Mouse (Mus musculus) intestine, postnatal 0 days (tissue): ENCODE data around the gene Ncln. TPM values are rescaled to one million over a fixed set of nuclear protein-coding genes. Genes with fewer than 3 reads are reported as not detected.

Experiments used
- ATAC-seq: fragments of 200-750 bp; cut with Nextera tagmentation; 2 replicates; pipeline ENCODE4 v1.8.0; 2017; ENCODE audit warnings: mild to moderate bottlenecking, moderate TSS enrichment, moderate library complexity
- H3K27ac ChIP-seq: fragments of 300-500 bp; sonication (generic); 2 replicates; pipeline ENCODE4 v1.5.1; 2014; ENCODE audit warnings: mild to moderate bottlenecking, low read depth, low read length, moderate library complexity
- H3K27me3 ChIP-seq: fragments of 300-500 bp; sonication (generic); replicated peaks from 2 replicates; pipeline ENCODE4 v1.6.1; 2014; ENCODE audit warnings: low read length, mixed read lengths; ENCODE audit not compliant: control insufficient read depth, insufficient read depth
- H3K36me3 ChIP-seq: fragments of 300-500 bp; sonication (generic); 2 replicates; pipeline ENCODE4 v1.6.1; 2014; ENCODE audit warnings: mild to moderate bottlenecking, moderate library complexity; ENCODE audit not compliant: control insufficient read depth, insufficient read depth
- H3K4me1 ChIP-seq: fragments of 300-500 bp; sonication (generic); replicated peaks from 2 replicates; pipeline ENCODE4 v1.6.1; 2014; ENCODE audit warnings: antibody characterized with exemption, low read length, mixed read lengths; ENCODE audit not compliant: control insufficient read depth, insufficient read depth
- H3K4me2 ChIP-seq: fragments of 300-500 bp; sonication (generic); replicated peaks from 2 replicates; pipeline ENCODE4 v1.6.1; 2014; ENCODE audit warnings: low read depth, mild to moderate bottlenecking, moderate library complexity
- H3K4me3 ChIP-seq: fragments of 300-500 bp; sonication (generic); 2 replicates; pipeline ENCODE4 v1.5.1; 2014; ENCODE audit warnings: low read depth, low read length
- H3K9ac ChIP-seq: fragments of 300-500 bp; sonication (generic); 2 replicates; pipeline ENCODE4 v1.6.1; 2014; ENCODE audit warnings: mild to moderate bottlenecking, low read depth, low read length
- H3K9me3 ChIP-seq: fragments of 300-500 bp; sonication (generic); 2 replicates; pipeline ENCODE4 v1.6.1; 2016; ENCODE audit warnings: mixed run types; ENCODE audit not compliant: control insufficient read depth
- CTCF ChIP-seq: sonication (generic); IDR thresholded peaks from 2 replicates; pipeline ENCODE4 v1.5.1; 2016; ENCODE audit warnings: low read depth, mild to moderate bottlenecking, control low read depth, antibody characterized with exemption, moderate library complexity
- WGBS: fragments of 180-500 bp; shearing (Covaris S2); extraction: QIAGEN DNeasy Blood & Tissue Kit; methylation state at CpG from one replicate; pipeline ENCODE4 v1.1.7; 2014; 5-methylcytosine and 5-hydroxymethylcytosine counted together
- polyA plus RNA-seq: library from polyadenylated mRNA; unstranded; fragments of >200 nt; fragmentation: Nextera tagmentation; extraction: Ambion mirVana; gene quantifications from 2 replicates; pipeline ENCODE4 v1.2.1, GENCODE M21; 2015

Ncln gene
- polyA plus RNA-seq, 1 experiment from 2014 or later: 58.6 TPM

DNA sequence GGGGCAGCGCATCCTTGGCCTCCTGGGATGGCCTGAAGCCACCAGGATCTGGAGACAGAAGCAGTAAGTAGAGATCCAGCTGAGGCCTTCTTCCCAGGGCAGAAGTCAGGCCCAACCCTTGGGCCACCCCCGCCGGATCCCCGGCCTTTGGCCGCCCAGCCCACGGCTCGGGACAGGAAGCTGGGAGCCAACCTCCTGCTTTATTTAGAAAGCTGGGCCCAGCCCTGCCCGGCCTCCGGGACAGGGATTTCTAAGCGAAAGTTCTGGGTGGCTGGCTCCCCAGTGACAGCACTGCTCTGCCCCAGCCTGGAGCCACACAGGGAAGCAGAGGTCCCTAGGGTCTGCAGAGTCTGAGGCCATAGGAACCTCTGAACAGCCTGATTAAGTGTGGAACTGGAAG, 45.6 kb upstream of the Ncln start:
- no peak for TF ChIP-seq CTCF

DNA sequence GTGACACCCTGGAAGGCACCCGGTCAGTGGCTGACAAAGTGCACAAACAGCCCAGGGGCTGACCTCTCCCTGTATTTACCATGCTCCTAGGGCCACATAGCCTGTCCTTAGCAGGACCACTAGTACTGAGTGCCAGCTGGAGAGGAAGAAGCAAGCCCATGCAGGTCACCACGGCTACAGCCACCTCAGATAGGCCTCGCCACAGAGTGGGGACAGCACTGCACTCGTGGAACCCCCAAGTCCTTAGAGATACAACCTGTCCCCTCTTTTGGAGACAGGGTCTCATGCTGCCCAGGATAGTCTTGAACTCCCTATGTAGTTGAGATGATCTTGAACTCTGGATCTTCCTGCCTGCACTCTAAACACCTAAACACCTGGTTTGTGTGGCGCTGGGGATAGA, 45.2 kb upstream of the Ncln start:
- H3K27ac ChIP-seq: peak overlapping the region; percentile 84
- H3K4me2 ChIP-seq: peak overlapping the region; percentile 75
- H3K36me3 ChIP-seq: 0 out of 2 replicates have a peak, but pooled peaks cover 6% of the 10 kb centered on the region
- WGBS: 49% methylated on average over 5 of the region's 5 CpGs
- peaks cover 5% of the 10 kb centered on the region for H3K4me1 ChIP-seq
- no peak for ATAC-seq
- no peak for TF ChIP-seq CTCF
- peak overlapping the region; percentile 86; the same call in 1 of the 2 replicates for H3K9ac ChIP-seq
- no peaks in the 10 kb centered on the region for H3K27me3 ChIP-seq
- H3K9me3 ChIP-seq: no peaks in the 10 kb centered on the region
- peak overlapping the region; percentile 80 for H3K4me3 ChIP-seq

More for the DNA sequence above, 45.6 kb upstream of the Ncln start:
- no peak for ATAC-seq
- Histone ChIP-seq H3K27me3 (no peaks in the 10 kb centered on the region), H3K4me2 (peak overlapping the region; percentile 75), H3K36me3 (0 out of 2 replicates have a peak, but pooled peaks cover 3% of the 10 kb centered on the region), H3K9me3 (no peaks in the 10 kb centered on the region), H3K27ac (peak overlapping the region; percentile 84), H3K4me3 (peak overlapping the region; percentile 80), H3K9ac (peak overlapping the region; percentile 86; the same call in 1 of the 2 replicates), H3K4me1 (peaks cover 7% of the 10 kb centered on the region)
- WGBS: 37% methylated on average over 10 of the region's 10 CpGs

DNA sequence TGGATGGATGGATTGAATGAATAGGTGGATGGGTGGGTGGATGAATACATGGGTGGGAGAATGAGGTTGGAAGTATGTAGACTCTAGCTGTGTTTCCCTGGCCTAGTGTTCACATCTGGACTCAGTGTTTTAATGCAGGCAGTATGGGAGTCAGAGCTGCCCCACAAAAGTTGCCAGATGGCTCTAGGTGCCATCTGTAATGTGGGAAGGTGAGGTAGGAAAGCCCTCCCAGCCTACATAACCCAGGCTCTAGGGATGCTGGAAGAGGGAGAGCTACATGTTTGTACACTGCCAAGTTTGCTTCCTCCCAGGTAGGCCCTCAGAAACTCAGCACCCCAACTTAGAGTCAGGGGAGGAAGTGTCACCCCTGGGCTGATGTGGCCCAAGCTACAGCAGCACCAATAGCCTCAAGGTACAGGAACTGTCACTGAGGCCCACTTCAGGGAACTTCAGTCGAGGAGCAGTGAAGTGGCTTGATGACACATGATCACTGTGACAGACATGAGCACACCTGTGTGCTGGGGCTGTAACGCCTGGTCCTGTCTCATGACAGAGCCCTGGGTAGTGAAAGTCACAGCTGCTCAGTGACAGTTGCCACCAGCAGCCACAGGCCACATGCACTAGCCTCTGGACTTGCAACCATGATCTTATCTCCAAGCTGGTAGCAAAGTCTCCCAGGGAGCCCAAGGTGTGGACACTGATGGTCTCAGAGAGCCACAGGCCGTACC, 42.3 kb upstream of the Ncln start:
- WGBS: 55% methylated on average over 3 of the region's 3 CpGs
- H3K27me3 ChIP-seq: no peaks in the 10 kb centered on the region
- no peak overlapping the region for H3K4me2 ChIP-seq
- H3K9me3 ChIP-seq: no peaks in the 10 kb centered on the region
- TF ChIP-seq CTCF: no peak
- H3K9ac ChIP-seq: no peak overlapping the region
- no peak overlapping the region for H3K4me3 ChIP-seq
- ATAC-seq: peak; percentile 68
- peaks cover 5% of the 10 kb centered on the region for H3K4me1 ChIP-seq
- H3K36me3 ChIP-seq: peaks cover 27% of the 10 kb centered on the region
- H3K27ac ChIP-seq: peak overlapping the region; percentile 70

DNA sequence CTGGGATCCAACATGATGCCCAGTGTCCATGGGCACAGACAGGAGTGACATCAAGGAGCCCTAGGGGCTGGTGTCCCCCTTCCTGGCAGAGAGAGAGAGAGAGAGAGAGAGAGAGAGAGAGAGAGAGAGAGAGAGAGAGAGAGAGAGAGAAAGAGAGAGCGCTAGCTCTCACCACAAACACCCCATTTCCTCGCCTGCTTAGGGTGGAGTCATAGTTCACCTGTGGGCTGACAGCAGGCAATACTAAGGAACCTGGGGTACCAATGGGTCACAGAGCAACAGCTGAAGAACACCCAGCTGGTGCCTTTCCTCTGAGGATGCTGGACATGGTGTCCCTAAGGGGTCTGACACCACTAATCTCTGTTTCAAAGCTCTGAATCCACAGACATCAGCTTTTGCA, 41.2 kb upstream of the Ncln start:
- 82% methylated on average over 2 of the region's 2 CpGs for WGBS
- no peak for TF ChIP-seq CTCF
- Histone ChIP-seq H3K4me1 (peaks cover 5% of the 10 kb centered on the region), H3K27ac (no peak overlapping the region), H3K9ac (no peak overlapping the region), H3K4me2 (no peak overlapping the region), H3K36me3 (peaks cover 38% of the 10 kb centered on the region), H3K27me3 (no peaks in the 10 kb centered on the region), H3K4me3 (no peak overlapping the region), H3K9me3 (no peaks in the 10 kb centered on the region)
- no peak for ATAC-seq

DNA sequence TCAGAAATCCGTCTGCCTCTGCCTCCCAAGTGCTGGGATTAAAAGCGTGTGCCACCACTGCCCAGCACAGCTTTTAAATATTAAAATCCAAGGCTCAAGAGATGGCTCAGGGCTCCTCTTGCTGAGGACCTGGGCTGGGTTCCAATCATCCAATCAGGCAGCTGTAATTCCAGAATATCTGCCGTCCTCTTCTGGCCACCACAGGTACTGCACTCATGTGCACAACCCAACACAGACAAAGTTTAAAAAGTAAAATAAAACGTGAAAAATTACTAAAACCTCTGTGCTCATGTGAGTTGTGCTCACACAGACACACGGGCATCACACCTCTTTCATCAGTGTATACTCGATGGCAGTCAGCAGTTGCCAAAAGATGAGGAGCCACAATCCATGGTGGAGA, 40.5 kb upstream of the Ncln start:
- H3K36me3 ChIP-seq: peaks cover 45% of the 10 kb centered on the region
- no peaks in the 10 kb centered on the region for H3K9me3 ChIP-seq
- H3K27me3 ChIP-seq: no peaks in the 10 kb centered on the region
- no peak overlapping the region for H3K4me3 ChIP-seq
- peak; percentile 70 for TF ChIP-seq CTCF
- no peak overlapping the region for H3K9ac ChIP-seq
- H3K27ac ChIP-seq: no peak overlapping the region
- ATAC-seq: no peak
- H3K4me1 ChIP-seq: peaks cover 5% of the 10 kb centered on the region; the same call in 1 of the 2 replicates
- no peak overlapping the region for H3K4me2 ChIP-seq
- 68% methylated on average over 6 of the region's 6 CpGs for WGBS

DNA sequence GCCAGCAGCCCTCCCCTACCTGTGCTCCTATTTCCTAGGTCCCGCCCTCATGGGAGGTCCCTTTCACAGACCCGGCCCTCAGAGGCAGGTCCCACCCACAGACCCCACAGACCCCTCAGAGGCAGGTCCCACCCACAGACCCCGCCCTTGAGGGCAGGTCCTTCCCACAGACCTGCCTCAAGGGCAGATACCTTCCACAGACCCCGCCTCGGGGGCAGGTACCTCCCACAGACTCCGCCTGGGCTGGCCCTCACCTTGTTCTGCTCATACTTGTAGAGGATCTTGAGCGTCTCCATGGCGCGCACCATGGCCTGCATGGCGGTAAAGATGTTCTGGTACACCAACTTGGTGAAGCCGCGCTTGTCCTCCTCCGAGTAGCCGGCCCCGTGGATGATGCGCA, 38.6 kb upstream of the Ncln start:
- ATAC-seq: no peak
- 54% methylated on average over 16 of the region's 16 CpGs for WGBS
- Histone ChIP-seq H3K36me3 (peaks cover 61% of the 10 kb centered on the region), H3K9me3 (no peaks in the 10 kb centered on the region), H3K4me3 (no peak overlapping the region), H3K4me1 (0 out of 2 replicates have a peak, but pooled peaks cover 5% of the 10 kb centered on the region), H3K27ac (no peak overlapping the region), H3K4me2 (no peak overlapping the region), H3K27me3 (no peaks in the 10 kb centered on the region), H3K9ac (no peak overlapping the region)
- no peak for TF ChIP-seq CTCF
